Mouse (Mus musculus) liver, embryonic 14.5 days (tissue): ENCODE measurements around the gene Cyp2a4. TPM values are rescaled to one million over a fixed set of nuclear protein-coding genes. Genes with fewer than 3 reads are reported as not detected.
"Not testable (repeated sequence)": the region's sequence is repeated elsewhere in the genome, so short reads cannot be mapped to it uniquely, and the experiment has no call there.

ENCODE experiments used
- ATAC-seq: fragments of 200-750 bp; cut with Nextera tagmentation; 2 replicates; pipeline ENCODE4 v1.8.0; 2017; ENCODE audit warnings: moderate number of reproducible peaks, mild to moderate bottlenecking, moderate library complexity; ENCODE audit not compliant: insufficient read depth
- DNase-seq, 3 experiments: peaks; one replicate each; pipeline ENCODE4 v3.0.0-alpha.2; 2012 to 2013; ENCODE audit warnings: low read depth in 3 of 3, low spot score in 3 of 3
- H3K27ac ChIP-seq: fragments of 300-500 bp; sonication (generic); 2 replicates; pipeline ENCODE4 v1.5.1; 2014; ENCODE audit warnings: moderate library complexity, mild to moderate bottlenecking, control low read depth, inconsistent platforms
- H3K27me3 ChIP-seq: fragments of 300-500 bp; sonication (generic); 2 replicates; pipeline ENCODE4 v1.6.1; 2014; ENCODE audit warnings: mild to moderate bottlenecking, low read length, moderate library complexity; ENCODE audit not compliant: control insufficient read depth, insufficient read depth
- H3K36me3 ChIP-seq: fragments of 300-500 bp; sonication (generic); replicated peaks from 2 replicates; pipeline ENCODE4 v1.6.1; 2014; ENCODE audit warnings: low read depth; ENCODE audit not compliant: control insufficient read depth, insufficient read depth
- H3K4me1 ChIP-seq, 2 experiments: fragments of 200-500 bp in 1 of 2; fragments of 300-500 bp in 1 of 2; sonication (generic) in 1 of 2; replicated peaks; 2 replicates each; pipeline ENCODE4 v1.6.1; 2012 to 2014; ENCODE audit warnings: antibody characterized with exemption in 1 of 2, inconsistent platforms in 1 of 2, low read length in 1 of 2; ENCODE audit not compliant: control insufficient read depth in 2 of 2, insufficient read depth in 2 of 2
- H3K4me2 ChIP-seq: fragments of 300-500 bp; sonication (generic); 2 replicates; pipeline ENCODE4 v1.6.1; 2014; ENCODE audit warnings: low read depth, mild to moderate bottlenecking, control low read depth, moderate library complexity
- H3K4me3 ChIP-seq, 2 experiments: fragments of 200-500 bp in 1 of 2; fragments of 300-500 bp in 1 of 2; sonication (generic) in 1 of 2; 2 replicates each; pipeline ENCODE4 v1.5.1; 2012 to 2014; ENCODE audit warnings: low read depth in 2 of 2, low read length in 2 of 2, mild to moderate bottlenecking in 2 of 2, control low read depth in 1 of 2, inconsistent platforms in 1 of 2, moderate library complexity in 1 of 2; ENCODE audit not compliant: insufficient read depth in 1 of 2
- H3K9ac ChIP-seq: fragments of 300-500 bp; sonication (generic); replicated peaks from 2 replicates; pipeline ENCODE4 v1.6.1; 2014; ENCODE audit warnings: mild to moderate bottlenecking, control low read depth, moderate library complexity
- H3K9me3 ChIP-seq: fragments of 300-500 bp; sonication (generic); 2 replicates; pipeline ENCODE4 v1.6.1; 2016; ENCODE audit warnings: low read length, mixed read lengths; ENCODE audit not compliant: control insufficient read depth
- WGBS: fragments of 180-500 bp; shearing (Covaris S2); extraction: QIAGEN DNeasy Blood & Tissue Kit; methylation state at CpG from one replicate; pipeline ENCODE4 v1.1.7; 2014; ENCODE audit not compliant: insufficient replicate concordance; 5-methylcytosine and 5-hydroxymethylcytosine counted together
- polyA plus RNA-seq, 2 experiments: library from polyadenylated mRNA; depleted of rRNA in 1 of 2; stranded (reverse) in 1 of 2; unstranded in 1 of 2; fragments of >200 nt; fragmentation: Nextera tagmentation in 1 of 2; extraction: Ambion mirVana in 1 of 2; gene quantifications; 2 replicates each; pipeline versions ENCODE4 v1.2.1 to v1.2.3; 2012 to 2014

Cyp2a4 gene
- polyA plus RNA-seq (2012; rRNA removed): 0.10 TPM in 2 replicates
- polyA plus RNA-seq (2014; fragmentation: Nextera tagmentation; extraction: Ambion mirVana): 0.20 and 0.32 TPM in 2 replicates

DNA sequence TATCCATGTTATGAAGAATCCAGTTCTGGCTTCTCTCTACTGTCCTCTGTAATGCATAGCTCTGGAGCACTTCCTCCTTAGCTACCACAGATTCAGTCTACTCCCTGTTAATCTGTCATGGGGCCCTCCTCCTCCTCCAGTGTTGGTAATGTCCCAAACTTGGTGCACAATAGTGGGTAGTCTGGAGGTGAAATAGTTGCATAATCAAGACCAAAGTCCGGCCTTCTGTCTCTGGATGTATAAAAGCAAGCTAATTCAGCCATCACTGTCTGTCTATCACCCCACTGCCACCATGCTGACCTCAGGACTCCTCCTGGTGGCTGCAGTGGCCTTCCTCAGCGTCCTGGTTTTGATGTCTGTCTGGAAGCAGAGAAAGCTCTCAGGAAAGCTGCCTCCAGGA, at the start of gene Cyp2a4:
Gene Cyp2a4 (plus strand): TSS at position 244 of the 400 bp plus-strand sequence.
- 38% methylated on average over 2 of the region's 2 CpGs for WGBS
- not testable (repeated sequence) for H3K9ac ChIP-seq, H3K9me3 ChIP-seq, H3K27ac ChIP-seq, H3K4me2 ChIP-seq, H3K36me3 ChIP-seq, H3K4me3 ChIP-seq, DNase-seq, H3K27me3 ChIP-seq, H3K4me1 ChIP-seq, ATAC-seq

DNA sequence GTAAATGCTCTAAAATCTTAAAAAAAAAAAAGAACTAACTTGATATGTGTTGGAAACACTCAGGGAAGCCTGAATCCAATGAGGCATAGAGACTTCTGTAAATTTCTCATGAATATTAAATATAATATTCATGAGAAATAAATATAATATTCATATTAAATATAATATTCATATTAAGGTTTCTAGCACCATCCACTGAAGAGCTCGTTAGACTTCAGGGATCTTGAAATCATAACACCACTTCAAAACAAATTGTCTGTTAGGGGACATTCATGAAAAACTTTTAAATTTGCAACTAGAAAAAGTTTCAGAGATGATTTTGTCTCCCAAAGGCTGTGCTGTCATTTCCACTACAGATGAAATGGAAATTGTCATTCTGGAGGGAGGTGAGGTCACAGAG, 46.9 kb upstream of the Cyp2a4 start, which contains the start of gene Vmn1r184:
Gene Vmn1r184 (plus strand): TSS at position 301 of the 400 bp plus-strand sequence.
- not testable (repeated sequence) for H3K27me3 ChIP-seq, H3K36me3 ChIP-seq, H3K4me3 ChIP-seq, DNase-seq, H3K4me2 ChIP-seq, H3K9ac ChIP-seq, ATAC-seq, H3K9me3 ChIP-seq, H3K4me1 ChIP-seq, H3K27ac ChIP-seq
- 43% methylated on average over 1 of the region's 1 CpGs for WGBS

DNA sequence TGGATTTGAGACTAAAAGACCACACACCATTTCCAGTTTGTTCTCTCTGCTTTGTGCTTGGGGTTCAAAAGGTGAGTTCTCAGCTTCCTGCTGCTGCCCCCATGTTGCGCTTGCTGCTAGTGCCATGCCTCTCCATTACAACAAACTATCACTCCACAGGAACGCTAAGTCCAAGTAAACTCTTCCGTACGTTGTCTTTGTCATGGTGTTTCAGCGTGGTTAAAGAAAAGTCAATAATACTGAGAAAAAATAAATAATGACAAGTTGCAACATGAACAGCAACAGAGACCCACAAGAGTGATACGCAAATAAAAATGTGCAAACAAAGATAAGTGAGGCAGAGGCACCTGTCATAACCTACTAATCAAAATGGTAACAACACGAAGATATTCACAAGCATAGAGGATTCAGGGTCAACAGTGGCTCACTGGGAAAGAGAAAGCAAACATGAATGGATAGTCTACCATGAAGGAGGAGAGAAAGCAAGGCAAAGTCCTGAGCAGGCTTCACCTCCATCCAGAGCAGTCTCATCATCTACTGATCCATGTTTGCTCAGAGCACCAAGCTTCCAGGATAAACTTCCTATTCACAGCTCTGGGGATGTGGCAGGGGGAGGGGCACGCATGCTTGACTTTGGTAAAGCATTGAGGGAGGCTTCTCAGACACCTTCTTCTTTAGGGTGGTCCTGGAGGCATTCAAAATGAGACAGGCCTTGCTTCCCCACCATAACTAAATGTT, 3.4 kb upstream of the Cyp2a4 start:
- not testable (repeated sequence) for H3K4me1 ChIP-seq, ATAC-seq, H3K4me3 ChIP-seq, H3K27me3 ChIP-seq, H3K9me3 ChIP-seq, H3K9ac ChIP-seq, DNase-seq, H3K27ac ChIP-seq, H3K36me3 ChIP-seq, H3K4me2 ChIP-seq
- 58% methylated on average over 7 of the region's 8 CpGs for WGBS

DNA sequence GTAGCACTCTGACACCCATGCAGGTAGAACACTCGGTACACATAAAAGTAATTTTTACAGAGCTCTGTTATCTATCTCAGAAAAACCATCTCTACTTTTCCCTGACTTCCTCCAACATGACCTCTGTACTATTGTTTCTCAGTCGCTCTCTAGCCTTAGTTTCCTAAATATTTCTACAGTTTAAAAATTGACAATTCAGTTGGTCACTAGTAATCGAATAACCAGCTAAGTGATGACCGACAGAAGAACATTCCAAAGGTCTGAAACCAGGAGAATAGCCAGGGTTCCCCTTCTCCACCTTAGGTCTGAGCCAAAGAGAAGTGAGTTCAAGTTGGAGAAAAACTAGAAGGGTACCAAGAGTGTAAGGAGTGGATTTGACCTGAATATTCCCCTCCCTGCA, 4.8 kb downstream of the Cyp2a4 start:
- H3K4me1 ChIP-seq, DNase-seq, H3K4me2 ChIP-seq, ATAC-seq, H3K9ac ChIP-seq, H3K27ac ChIP-seq, H3K27me3 ChIP-seq, H3K9me3 ChIP-seq, H3K4me3 ChIP-seq, H3K36me3 ChIP-seq: not testable (repeated sequence)
- WGBS: 54% methylated on average over 4 of the region's 4 CpGs

DNA sequence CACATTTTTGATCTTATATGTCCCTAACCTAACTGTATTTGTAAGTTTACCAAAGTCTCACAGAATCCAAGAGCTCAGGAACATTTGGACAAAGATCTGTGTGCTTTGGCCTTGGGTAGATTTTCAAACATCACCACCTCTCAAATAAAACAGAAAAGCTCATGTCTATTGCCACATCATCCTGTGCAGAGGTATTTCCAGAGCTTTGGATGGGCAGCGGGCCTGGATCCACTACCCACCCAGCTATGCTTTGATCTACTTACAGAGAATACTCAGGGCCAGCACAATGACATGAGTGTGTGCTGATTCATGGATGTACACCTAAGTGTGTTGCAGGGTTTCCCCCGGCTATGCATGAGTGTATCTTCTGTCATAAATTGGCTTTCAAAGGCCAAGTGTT, 8.2 kb downstream of the Cyp2a4 start:
- not testable (repeated sequence) for ATAC-seq, H3K27me3 ChIP-seq, H3K9me3 ChIP-seq, H3K36me3 ChIP-seq, H3K9ac ChIP-seq, H3K4me1 ChIP-seq, H3K27ac ChIP-seq, H3K4me2 ChIP-seq, DNase-seq, H3K4me3 ChIP-seq
- 48% methylated on average over 2 of the region's 2 CpGs for WGBS

DNA sequence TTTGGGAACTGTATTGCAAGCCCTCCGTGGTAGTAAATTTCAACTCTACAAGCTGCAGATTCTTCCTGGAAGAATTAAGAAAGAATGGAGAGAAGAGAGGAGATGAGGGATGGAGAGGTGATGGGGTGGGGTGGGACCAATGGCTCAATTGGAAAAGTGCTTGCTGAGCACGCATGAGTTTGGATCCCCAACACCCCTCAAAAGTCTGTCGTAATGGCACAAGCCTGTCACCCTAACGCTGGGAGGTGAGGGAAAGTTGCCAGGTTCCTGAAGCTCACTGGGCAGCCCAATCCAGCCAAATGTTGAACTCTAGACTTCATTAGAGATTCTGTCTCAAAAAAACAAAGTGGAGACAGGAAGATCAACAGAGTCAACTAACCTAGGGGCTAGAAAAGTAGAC, 8.8 kb downstream of the Cyp2a4 start:
- H3K27ac ChIP-seq, DNase-seq: not testable (repeated sequence)
- 54% methylated on average over 4 of the region's 4 CpGs for WGBS

DNA sequence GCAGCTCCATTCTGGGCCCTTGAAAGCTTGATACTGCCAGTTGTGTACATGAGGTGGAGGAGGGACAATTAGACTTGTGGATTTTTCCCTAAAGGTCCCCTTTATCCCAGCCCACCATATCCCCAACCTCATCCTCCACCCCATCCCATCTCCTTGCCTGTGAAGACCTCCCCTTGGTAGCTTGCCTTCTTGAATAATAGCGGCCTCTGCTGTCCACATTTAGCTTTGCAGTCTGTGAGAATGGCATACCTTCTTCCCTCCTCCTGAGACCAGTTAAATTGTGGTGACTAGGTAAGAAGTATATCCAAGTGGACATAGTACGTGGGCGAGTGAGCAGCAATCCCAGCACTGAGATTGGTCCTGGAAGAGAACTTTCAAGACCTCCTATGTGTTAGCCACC, 13.4 kb downstream of the Cyp2a4 start:
- H3K4me1 ChIP-seq, H3K27ac ChIP-seq, H3K4me2 ChIP-seq, H3K9me3 ChIP-seq, H3K27me3 ChIP-seq, H3K36me3 ChIP-seq, H3K4me3 ChIP-seq, DNase-seq, ATAC-seq, H3K9ac ChIP-seq: not testable (repeated sequence)
- WGBS: 60% methylated on average over 3 of the region's 3 CpGs

More for the DNA sequence above, 8.8 kb downstream of the Cyp2a4 start:
- H3K4me3 ChIP-seq, H3K9ac ChIP-seq, H3K36me3 ChIP-seq, H3K4me2 ChIP-seq, ATAC-seq, H3K27me3 ChIP-seq, H3K4me1 ChIP-seq, H3K9me3 ChIP-seq: not testable (repeated sequence)

DNA sequence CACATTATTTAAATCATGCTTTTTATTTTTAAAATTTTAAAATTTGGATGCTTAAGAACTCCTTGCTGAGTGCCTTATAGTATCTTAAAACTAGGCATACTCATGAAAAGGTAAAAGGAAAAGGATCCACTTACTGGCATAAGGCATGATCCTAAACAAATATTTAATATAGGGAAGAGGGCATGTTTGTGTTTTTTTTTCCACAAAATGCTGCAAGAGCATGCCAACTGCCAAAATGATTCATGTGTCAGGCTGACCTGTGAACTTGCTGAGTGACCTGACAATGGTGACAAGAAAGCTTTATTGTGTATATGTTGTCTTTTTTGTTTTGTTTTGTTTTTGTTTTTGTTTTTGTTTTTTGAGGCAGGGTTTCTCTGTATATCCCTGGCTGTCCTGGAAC, 43.2 kb downstream of the Cyp2a4 start:
- not testable (repeated sequence) for H3K9me3 ChIP-seq, H3K4me3 ChIP-seq, H3K4me1 ChIP-seq, DNase-seq, ATAC-seq, H3K27ac ChIP-seq, H3K4me2 ChIP-seq, H3K36me3 ChIP-seq, H3K9ac ChIP-seq, H3K27me3 ChIP-seq
